Mouse (Mus musculus) embryonic fibroblast, embryonic 13.5 days (primary cell): ENCODE measurements around the gene St3gal3.

ENCODE experiments used
- CTCF ChIP-seq: IDR thresholded peaks from 2 replicates; pipeline ENCODE4 v1.5.1; 2011; ENCODE audit warnings: mild to moderate bottlenecking, control low read depth, low read length, moderate library complexity, borderline replicate concordance; ENCODE audit not compliant: insufficient read depth
- POLR2A ChIP-seq: IDR thresholded peaks from 2 replicates; pipeline ENCODE4 v1.6.1; 2011; ENCODE audit warnings: low read depth, mild to moderate bottlenecking, control low read depth, low read length, moderate library complexity

DNA sequence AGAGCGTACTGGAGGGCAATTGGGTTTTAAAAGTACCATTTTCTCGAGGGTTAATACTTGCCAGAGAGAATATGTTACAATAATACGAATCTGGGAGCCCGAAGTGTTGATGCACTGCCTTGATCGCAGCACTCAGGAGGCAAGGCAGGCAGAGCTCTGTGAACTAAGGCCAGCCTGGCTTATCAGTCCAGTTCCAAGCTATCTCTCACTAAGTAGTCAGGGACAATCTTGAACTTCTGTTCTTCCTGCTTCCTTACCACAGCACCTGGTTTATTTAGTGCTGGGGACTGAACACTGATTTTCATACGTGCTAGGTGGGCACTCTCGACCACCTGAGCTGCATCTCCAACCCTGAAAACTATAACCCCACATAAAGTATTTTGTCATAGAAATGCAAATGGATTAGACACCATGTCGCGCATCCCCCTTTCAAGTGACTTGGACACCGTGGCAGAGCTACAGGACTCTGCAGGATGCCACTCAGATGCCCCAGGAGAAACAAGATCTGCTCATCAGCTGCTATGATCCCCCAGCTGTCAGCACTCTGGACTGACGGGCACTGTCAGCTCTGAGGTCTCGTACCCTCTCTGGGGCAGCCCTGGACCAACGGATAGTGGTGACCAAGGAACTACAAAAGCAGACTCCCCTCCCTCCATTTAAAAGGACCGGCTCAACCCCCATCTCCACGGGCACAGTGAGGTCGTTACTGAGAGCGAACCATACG lies 52.9 kb downstream of the St3gal3 start:
- no peak for TF ChIP-seq CTCF
- TF ChIP-seq POLR2A, result no peak
